24 mouse cellular contexts compared by ENCODE assay signal in genomic region chr2:51550863-51551262, GRCm38 (mm10).
A peak's percentile ranks its signal among the peaks of the same experiment; 100 is the strongest.
DNase-seq lines count a peak whose midpoint lies in the region; ATAC-seq and TF ChIP-seq lines count a peak whose summit lies in the region.
"Had no signal": no experiment of that assay in that cellular context is flagged by ENCODE, and none has a peak within 500 bp of the region (broad histone marks: within the 10 kb centered on the region; RNA-seq: fewer than 3 reads in every experiment).

No protein-coding gene starts in this region.

- H3K36me3 ChIP-seq in forebrain, embryonic 13.5 days (ENCODE audit: poor library complexity, severe bottlenecking) = no peaks in the 10 kb centered on the region
- no peaks in the 10 kb centered on the region for H3K36me3 ChIP-seq in forebrain, embryonic 12.5 days (replicated peaks)
- no peaks in the 10 kb centered on the region for H3K36me3 ChIP-seq in kidney, postnatal 0 days (ENCODE audit: insufficient read depth, low read length)
- H3K36me3 ChIP-seq in kidney, embryonic 14.5 days (ENCODE audit: control insufficient read depth, insufficient read depth, low read length) = no peaks in the 10 kb centered on the region
- H3K36me3 ChIP-seq in limb, embryonic 10.5 days = no peaks in the 10 kb centered on the region
- H3K36me3 ChIP-seq: heart, embryonic 15.5 days; hindbrain, embryonic 13.5 days; liver, embryonic 13.5 days; stomach, embryonic 15.5 days had no signal

- 21% methylated on average over 7 of the region's 7 CpGs for WGBS in forebrain, embryonic 13.5 days
- 28% methylated on average over 7 of the region's 7 CpGs for WGBS in forebrain, embryonic 12.5 days
- 32% methylated on average over 7 of the region's 7 CpGs for WGBS in kidney, postnatal 0 days
- WGBS in kidney, embryonic 14.5 days = 34% methylated on average over 7 of the region's 7 CpGs
- 50% methylated on average over 7 of the region's 7 CpGs for WGBS in limb, embryonic 10.5 days

- TF ChIP-seq CTCF in kidney, postnatal 0 days (IDR thresholded peaks at IDR 0.05; ENCODE audit: low read depth) = no peak

- no peak overlapping the region for H3K9ac ChIP-seq in forebrain, embryonic 13.5 days
- no peak overlapping the region for H3K9ac ChIP-seq in forebrain, embryonic 12.5 days
- no peak overlapping the region for H3K9ac ChIP-seq in kidney, postnatal 0 days (ENCODE audit: low read depth, low read length)
- no peak overlapping the region for H3K9ac ChIP-seq in kidney, embryonic 14.5 days (ENCODE audit: low read depth, low read length)
- H3K9ac ChIP-seq: heart, embryonic 15.5 days; hindbrain, embryonic 13.5 days; liver, embryonic 13.5 days; stomach, embryonic 15.5 days had no signal

- no peaks in the 10 kb centered on the region for H3K27me3 ChIP-seq in forebrain, embryonic 13.5 days
- H3K27me3 ChIP-seq in forebrain, embryonic 12.5 days = no peaks in the 10 kb centered on the region
- H3K27me3 ChIP-seq in kidney, postnatal 0 days (ENCODE audit: insufficient read depth, low read length) = no peaks in the 10 kb centered on the region
- no peaks in the 10 kb centered on the region for H3K27me3 ChIP-seq in kidney, embryonic 14.5 days (ENCODE audit: control insufficient read depth, insufficient read depth, low read length)
- H3K27me3 ChIP-seq in limb, embryonic 10.5 days (ENCODE audit: low read depth, poor library complexity, severe bottlenecking) = no peaks in the 10 kb centered on the region
- H3K27me3 ChIP-seq: heart, embryonic 15.5 days; hindbrain, embryonic 13.5 days; liver, embryonic 13.5 days; stomach, embryonic 15.5 days had no signal

- H3K27ac ChIP-seq in forebrain, embryonic 13.5 days = no peak overlapping the region
- H3K27ac ChIP-seq in forebrain, embryonic 12.5 days = no peak overlapping the region
- no peak overlapping the region for H3K27ac ChIP-seq in kidney, postnatal 0 days
- no peak overlapping the region for H3K27ac ChIP-seq in kidney, embryonic 14.5 days (ENCODE audit: low read depth, low read length)
- 0 out of 2 replicates have a peak overlapping the region, but pooled peaks have one; percentile 36 for H3K27ac ChIP-seq in limb, embryonic 10.5 days
- H3K27ac ChIP-seq: heart, embryonic 15.5 days; hindbrain, embryonic 13.5 days; liver, embryonic 13.5 days; stomach, embryonic 15.5 days had no signal

- H3K4me1 ChIP-seq in forebrain, embryonic 13.5 days = 0 out of 2 replicates have a peak, but pooled peaks cover 4% of the 10 kb centered on the region
- peaks cover 12% of the 10 kb centered on the region for H3K4me1 ChIP-seq in forebrain, embryonic 12.5 days
- no peaks in the 10 kb centered on the region for H3K4me1 ChIP-seq in kidney, postnatal 0 days (replicated peaks; ENCODE audit: insufficient read depth, low read length)
- no peaks in the 10 kb centered on the region for H3K4me1 ChIP-seq in kidney, embryonic 14.5 days (ENCODE audit: control insufficient read depth, insufficient read depth, low read length)
- H3K4me1 ChIP-seq in limb, embryonic 10.5 days = peaks cover 15% of the 10 kb centered on the region
- H3K4me1 ChIP-seq: heart, embryonic 15.5 days; liver, embryonic 13.5 days; stomach, embryonic 15.5 days had no signal

- H3K9me3 ChIP-seq in forebrain, embryonic 13.5 days (replicated peaks) = no peaks in the 10 kb centered on the region
- no peaks in the 10 kb centered on the region for H3K9me3 ChIP-seq in forebrain, embryonic 12.5 days
- H3K9me3 ChIP-seq in kidney, postnatal 0 days (replicated peaks; ENCODE audit: low read length) = no peaks in the 10 kb centered on the region
- no peaks in the 10 kb centered on the region for H3K9me3 ChIP-seq in kidney, embryonic 14.5 days (ENCODE audit: control insufficient read depth, low read length)
- H3K9me3 ChIP-seq in limb, embryonic 10.5 days (replicated peaks) = no peaks in the 10 kb centered on the region
- H3K9me3 ChIP-seq: heart, embryonic 15.5 days; hindbrain, embryonic 13.5 days; liver, embryonic 13.5 days; stomach, embryonic 15.5 days had no signal

- peak; percentile 33; the same call in 1 of the 2 replicates for ATAC-seq in forebrain, embryonic 13.5 days
- no peak for ATAC-seq in forebrain, embryonic 12.5 days (ENCODE audit: low FRiP score)
- ATAC-seq in kidney, postnatal 0 days (replicated peaks; ENCODE audit: low FRiP score, low read depth) = no peak
- no peak for ATAC-seq in kidney, embryonic 14.5 days (ENCODE audit: low FRiP score, low TSS enrichment)

- H3K4me3 ChIP-seq in forebrain, embryonic 13.5 days = no peak overlapping the region
- no peak overlapping the region for H3K4me3 ChIP-seq in forebrain, embryonic 12.5 days (replicated peaks)
- no peak overlapping the region for H3K4me3 ChIP-seq in kidney, postnatal 0 days (replicated peaks; ENCODE audit: low read depth, low read length)
- H3K4me3 ChIP-seq in kidney, embryonic 14.5 days (ENCODE audit: low read length) = no peak overlapping the region
- no peak overlapping the region for H3K4me3 ChIP-seq in limb, embryonic 10.5 days
- H3K4me3 ChIP-seq: heart, embryonic 15.5 days; hindbrain, embryonic 13.5 days; liver, embryonic 13.5 days; stomach, embryonic 15.5 days had no signal

- peak; percentile 10 for DNase-seq in kidney, postnatal 0 days (ENCODE audit: low spot score)
- peak; percentile 36 for DNase-seq in brain, embryonic 18.5 days (ENCODE audit: low read depth, low spot score)
- DNase-seq in limb, embryonic 10.5 days (ENCODE audit: low spot score) = no peak
- no peak for DNase-seq in gastrocnemius, postnatal 10 days
- DNase-seq in urinary bladder, postnatal 25 days (ENCODE audit: low spot score) = no peak
- DNase-seq: adrenal gland, postnatal 36 days; cerebellum, adult 18-20 months; cerebellum, postnatal 36 days; embryo, embryonic 11 days; gastrocnemius, postnatal 36 days; heart, postnatal 36 days; kidney, adult 11 months; kidney, postnatal 36 days; liver, embryonic 13.5 days; lung, adult 2 months; right cerebral cortex, postnatal 4 days; thymus, adult 18-20 months; thymus, postnatal 36 days had no signal

- no peak overlapping the region for H3K4me2 ChIP-seq in forebrain, embryonic 13.5 days
- no peak overlapping the region for H3K4me2 ChIP-seq in forebrain, embryonic 12.5 days
- H3K4me2 ChIP-seq in kidney, postnatal 0 days (ENCODE audit: low read length) = no peak overlapping the region
- H3K4me2 ChIP-seq in kidney, embryonic 14.5 days (replicated peaks; ENCODE audit: low read depth, low read length) = no peak overlapping the region
- H3K4me2 ChIP-seq: heart, embryonic 15.5 days; hindbrain, embryonic 13.5 days; liver, embryonic 13.5 days; stomach, embryonic 15.5 days had no signal

Comparison
In these comparisons a context has a peak if more than half of its experiments do, and no peak if none do; other contexts are left out.
1. DNase-seq: peak in kidney, postnatal 0 days (single experiment) and brain, embryonic 18.5 days (single experiment); none in limb, embryonic 10.5 days (single experiment), gastrocnemius, postnatal 10 days (single experiment) and urinary bladder, postnatal 25 days (single experiment).